Mouse (Mus musculus): Measurements from ENCODE around the gene Ifit1bl2. TPM values are rescaled to one million over a fixed set of nuclear protein-coding genes. Genes with fewer than 3 reads are reported as not detected.
"Not testable (repeated sequence)": the region's sequence is repeated elsewhere in the genome, so short reads cannot be mapped to it uniquely, and the experiment has no call there.

The Ifit1bl2 gene
- polyA plus RNA-seq, 1 experiment: 0.44 TPM

DNA sequence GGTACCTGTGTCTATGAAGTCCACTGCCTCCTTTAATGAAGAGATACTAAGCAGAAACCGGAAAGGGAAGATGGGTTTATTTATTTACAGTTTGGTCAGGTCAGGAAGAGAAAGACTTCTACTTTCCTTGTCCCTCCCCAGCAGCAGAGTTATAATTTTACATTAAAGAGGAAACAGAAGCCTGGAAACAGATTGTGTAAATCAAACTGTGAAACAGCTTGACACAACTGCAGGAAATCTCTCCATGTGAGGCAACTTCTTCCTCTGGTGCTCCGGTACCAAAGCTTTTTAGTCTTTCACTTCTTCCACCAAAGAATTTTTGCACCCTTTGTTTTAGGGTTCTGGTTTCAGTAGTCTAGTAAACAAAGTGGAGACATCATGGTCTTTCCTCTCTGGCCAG lies 7.1 kb downstream of the Ifit1bl2 start:
- no peak overlapping the region for H3K4me3 ChIP-seq (ENCODE audit: insufficient read depth, low read depth, low read length)
- no peaks in the 10 kb centered on the region for H3K4me1 ChIP-seq (ENCODE audit: control insufficient read depth, insufficient read depth, insufficient read length, low read length)
- no peak overlapping the region for H3K27ac ChIP-seq (replicated peaks; ENCODE audit: low read depth, low read length)

DNA sequence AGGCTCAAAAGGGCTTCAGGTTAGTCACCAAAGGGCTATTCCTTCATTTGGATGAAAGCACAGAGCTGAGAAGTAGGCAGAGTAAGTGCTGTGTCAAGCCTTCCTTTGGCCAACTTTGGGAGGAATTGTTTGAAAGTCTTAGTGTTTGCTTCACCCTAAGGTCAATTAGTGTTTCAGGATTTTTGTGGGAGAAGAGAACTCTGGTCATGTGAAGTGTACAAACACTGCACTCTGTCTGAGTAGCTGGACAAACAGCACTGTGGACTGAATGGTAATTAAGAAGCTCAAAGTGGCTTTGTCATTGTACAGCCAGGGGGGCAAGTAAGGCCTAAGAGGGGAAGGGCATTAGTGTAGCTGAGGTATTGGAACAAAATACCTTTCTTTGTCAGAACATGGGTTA lies 9.1 kb downstream of the Ifit1bl2 start:
- no peaks in the 10 kb centered on the region for H3K4me1 ChIP-seq (ENCODE audit: control insufficient read depth, insufficient read depth, insufficient read length, low read length)
- H3K4me3 ChIP-seq (ENCODE audit: insufficient read depth, low read depth, low read length): no peak overlapping the region
- H3K27ac ChIP-seq (replicated peaks; ENCODE audit: low read depth, low read length): no peak overlapping the region

DNA sequence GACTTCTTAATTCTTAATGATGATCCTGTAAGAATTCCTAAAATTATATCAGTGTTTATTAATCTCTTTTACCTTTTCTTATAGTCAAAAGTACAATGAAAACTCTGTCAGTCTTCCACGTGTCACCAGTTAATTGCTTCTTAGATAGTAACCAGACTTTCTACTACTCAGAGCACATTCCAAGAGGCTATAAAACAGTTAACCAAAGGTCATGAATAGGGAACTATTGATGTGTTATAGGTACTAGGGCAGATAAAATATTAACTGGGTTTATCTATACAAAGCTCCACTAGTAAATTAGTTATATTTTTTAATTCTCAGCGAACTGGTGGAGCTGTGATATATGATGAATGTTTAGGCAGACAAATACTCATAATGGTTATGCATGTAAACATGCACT lies 13.0 kb downstream of the Ifit1bl2 start:
- Histone ChIP-seq H3K4me1 (ENCODE audit: control insufficient read depth, insufficient read depth, insufficient read length, low read length) (no peaks in the 10 kb centered on the region), H3K27ac (replicated peaks; ENCODE audit: low read depth, low read length) (no peak overlapping the region), H3K4me3 (ENCODE audit: insufficient read depth, low read depth, low read length) (no peak overlapping the region)

DNA sequence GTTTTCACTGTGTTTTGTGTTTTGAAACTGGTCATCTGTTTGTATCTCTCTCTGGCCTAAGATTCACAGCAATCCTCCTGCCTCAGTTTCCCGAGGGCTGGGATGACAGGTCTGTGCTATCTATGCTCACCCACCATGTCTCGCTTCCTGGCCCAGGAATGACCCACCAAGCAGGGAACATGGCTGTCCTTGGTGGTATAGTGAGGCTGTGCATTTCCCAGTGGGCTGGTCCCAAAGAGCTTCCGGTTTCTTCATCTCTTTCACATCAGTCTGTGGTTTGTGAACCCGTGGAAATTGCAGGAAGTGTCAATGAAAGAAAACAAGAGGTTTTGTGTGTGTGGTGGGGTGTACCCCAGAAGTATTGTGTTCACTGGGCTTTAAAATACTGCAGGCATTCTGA lies 15.9 kb downstream of the Ifit1bl2 start:
- Histone ChIP-seq H3K27ac (replicated peaks; ENCODE audit: low read depth, low read length) (no peak overlapping the region), H3K4me1 (ENCODE audit: control insufficient read depth, insufficient read depth, insufficient read length, low read length) (no peaks in the 10 kb centered on the region), H3K4me3 (ENCODE audit: insufficient read depth, low read depth, low read length) (no peak overlapping the region)

DNA sequence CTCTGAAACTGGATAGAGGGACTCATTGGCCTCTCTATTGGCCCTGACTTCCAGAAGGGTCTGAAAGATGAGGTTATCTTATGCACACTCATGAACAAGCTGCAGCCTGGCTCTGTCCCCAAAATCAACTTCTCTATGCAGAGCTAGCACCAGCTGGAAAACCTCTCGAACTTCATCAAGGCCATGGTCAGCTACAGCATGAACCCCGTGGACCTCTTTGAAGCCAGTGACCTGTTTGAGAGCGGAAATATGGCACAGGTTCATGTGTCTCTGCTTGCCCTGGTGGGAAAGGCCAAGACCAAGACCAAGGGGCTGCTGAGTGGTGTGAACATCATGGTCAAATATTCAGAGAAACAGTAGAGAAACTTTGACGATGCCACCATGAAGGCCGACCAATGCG lies 16.8 kb downstream of the Ifit1bl2 start:
- Histone ChIP-seq H3K4me1 (ENCODE audit: control insufficient read depth, insufficient read depth, insufficient read length, low read length) (no peaks in the 10 kb centered on the region), H3K4me3 (ENCODE audit: insufficient read depth, low read depth, low read length) (no peak overlapping the region), H3K27ac (replicated peaks; ENCODE audit: low read depth, low read length) (no peak overlapping the region)

DNA sequence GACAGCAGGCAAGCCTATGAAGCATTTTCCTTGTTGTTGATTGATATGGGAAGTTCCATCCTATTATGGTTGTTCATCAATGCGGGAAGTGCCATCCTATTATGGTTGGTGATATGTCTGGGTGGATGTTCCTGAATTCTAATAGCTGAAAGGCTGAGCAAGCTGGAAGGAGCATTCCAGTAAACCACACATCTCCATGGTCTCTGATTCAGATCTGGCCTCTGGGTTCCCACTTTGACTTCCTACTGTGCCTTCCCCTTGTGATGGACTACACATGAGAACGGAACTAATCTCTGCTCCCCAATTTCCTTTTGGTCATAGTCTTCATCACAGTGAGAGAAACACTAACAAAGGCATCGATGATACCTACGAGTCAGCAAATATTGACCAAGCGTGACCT lies 19.7 kb downstream of the Ifit1bl2 start:
- H3K4me3 ChIP-seq (ENCODE audit: insufficient read depth, low read depth, low read length): no peak overlapping the region
- no peak overlapping the region for H3K27ac ChIP-seq (replicated peaks; ENCODE audit: low read depth, low read length)
- no peaks in the 10 kb centered on the region for H3K4me1 ChIP-seq (ENCODE audit: control insufficient read depth, insufficient read depth, insufficient read length, low read length)

DNA sequence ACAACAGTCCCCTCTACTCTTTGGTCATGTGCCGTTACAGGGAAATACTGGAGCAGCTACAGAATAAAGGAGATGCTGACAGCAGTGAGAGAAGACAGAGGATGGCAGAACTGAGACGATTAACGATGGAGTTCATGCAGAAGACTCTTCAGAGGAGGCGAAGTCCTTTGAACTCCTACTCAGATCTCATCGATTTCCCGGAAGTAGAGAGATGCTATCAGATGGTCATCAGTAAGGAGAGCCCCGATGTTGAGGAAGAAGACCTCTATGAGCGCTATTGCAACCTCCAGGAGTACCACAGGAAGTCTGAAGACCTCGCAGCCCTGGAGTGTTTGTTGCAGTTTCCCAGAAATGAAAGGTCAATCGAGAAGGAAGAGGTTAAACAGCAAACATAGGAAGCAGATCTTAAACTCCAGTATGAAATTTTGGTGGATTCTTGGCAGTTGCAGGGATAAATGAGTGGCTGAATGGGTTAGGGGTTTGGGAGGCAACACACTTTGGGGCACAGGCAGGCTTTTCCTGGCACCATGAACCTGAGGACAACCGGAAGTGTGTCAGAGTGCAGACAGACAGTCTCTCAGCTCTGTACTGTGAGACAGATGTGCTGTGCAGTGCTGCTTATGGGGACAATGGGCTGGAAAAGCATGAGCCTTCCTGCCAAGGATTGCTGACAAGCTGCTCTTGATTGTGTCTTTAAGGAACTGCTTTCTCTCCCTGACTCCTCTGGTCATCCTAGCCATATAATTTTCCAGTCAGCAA lies 28.1 kb downstream of the Ifit1bl2 start:
- H3K4me1 ChIP-seq (ENCODE audit: control insufficient read depth, insufficient read depth, insufficient read length, low read length); H3K4me3 ChIP-seq (ENCODE audit: insufficient read depth, low read depth, low read length); H3K27ac ChIP-seq (replicated peaks; ENCODE audit: low read depth, low read length): not testable (repeated sequence)

DNA sequence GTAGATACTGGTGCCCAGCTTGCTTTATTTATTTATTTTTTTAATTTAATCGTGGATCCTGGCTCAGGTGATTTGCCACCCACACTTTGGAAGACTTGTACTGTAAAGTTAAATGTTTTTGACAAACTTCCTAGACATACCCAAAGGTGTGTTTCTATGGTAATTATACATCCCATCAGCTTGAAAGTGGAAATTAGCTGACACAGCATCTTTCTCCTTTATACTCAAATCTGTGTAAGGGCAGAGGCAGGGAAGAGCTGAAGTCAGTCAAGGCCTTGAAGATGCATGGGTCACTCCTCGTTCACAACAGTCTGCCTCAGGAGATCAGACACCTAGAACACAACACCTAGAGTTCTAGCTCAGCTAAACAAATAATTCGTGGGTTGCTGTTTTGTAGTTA lies 30.4 kb downstream of the Ifit1bl2 start:
- not testable (repeated sequence) for H3K4me3 ChIP-seq (ENCODE audit: insufficient read depth, low read depth, low read length); H3K27ac ChIP-seq (replicated peaks; ENCODE audit: low read depth, low read length); H3K4me1 ChIP-seq (ENCODE audit: control insufficient read depth, insufficient read depth, insufficient read length, low read length)

DNA sequence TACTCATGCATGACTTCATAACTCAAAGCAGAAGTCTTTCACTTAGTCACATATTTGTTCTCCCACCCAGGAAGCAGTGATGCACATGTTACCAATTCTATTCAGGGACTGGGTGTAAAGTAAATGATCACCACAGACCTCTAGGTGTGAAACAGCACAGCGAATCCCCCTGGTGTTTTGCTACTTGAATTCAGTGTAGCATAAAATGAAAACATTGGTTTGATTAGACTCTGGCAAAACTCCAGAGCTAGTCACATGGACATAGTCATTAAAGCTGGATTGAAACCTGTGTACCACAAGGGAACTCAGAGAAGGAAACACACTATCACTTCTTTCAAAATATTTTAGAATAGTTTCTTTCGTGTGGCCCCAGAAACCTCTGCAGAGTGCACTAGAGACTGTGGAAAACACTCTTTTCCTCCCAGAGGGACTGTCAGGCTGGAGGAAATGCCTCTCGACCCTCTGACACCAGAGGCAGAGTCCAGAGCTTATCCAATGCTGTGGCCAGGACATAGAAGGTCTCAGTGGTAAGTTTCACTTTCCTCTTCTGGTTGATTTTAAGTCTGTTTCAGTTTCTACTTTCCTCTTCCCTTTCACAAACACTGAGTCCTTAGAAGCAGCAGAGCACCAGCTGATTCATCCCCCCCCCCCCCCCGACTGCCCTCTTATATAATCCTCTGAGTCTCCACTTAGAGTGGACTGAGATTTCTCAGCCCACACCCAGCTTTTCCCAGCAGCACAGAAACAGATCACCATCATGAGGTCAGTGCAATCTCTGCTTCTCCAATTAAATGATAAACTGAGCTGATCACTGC lies 33.1 kb downstream of the Ifit1bl2 start, which contains the start of gene Ifit3b:
Gene Ifit3b (plus strand): TSS at position 734 of the 815 bp plus-strand sequence.
- Histone ChIP-seq H3K4me3 (ENCODE audit: insufficient read depth, low read depth, low read length) (peak within 1 kb of the TSS; percentile 52), H3K27ac (replicated peaks; ENCODE audit: low read depth, low read length) (peak within 1 kb of the TSS; percentile 86)
- H3K4me1 ChIP-seq (ENCODE audit: control insufficient read depth, insufficient read depth, insufficient read length, low read length): not testable (repeated sequence)

DNA sequence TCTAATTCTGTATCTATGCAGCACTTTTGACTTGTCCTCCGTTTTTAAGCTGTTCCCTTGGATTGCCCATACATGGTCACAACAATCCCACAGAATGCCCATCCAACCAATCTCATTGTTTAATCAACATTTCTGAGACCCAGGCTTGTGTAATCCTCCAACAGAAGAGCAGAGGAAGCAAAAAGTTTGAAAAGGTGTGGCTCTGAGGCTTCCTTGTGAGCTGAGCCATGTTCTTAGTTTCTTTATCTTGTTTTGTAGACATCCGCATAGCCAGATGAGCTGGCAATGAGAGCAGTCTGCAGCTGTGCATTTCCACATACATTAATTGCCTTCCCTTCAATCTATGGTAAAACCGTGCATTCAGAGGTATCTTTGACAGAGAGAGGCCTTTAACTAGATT lies 35.1 kb downstream of the Ifit1bl2 start:
- no peak overlapping the region for H3K4me3 ChIP-seq (ENCODE audit: insufficient read depth, low read depth, low read length)
- no peaks in the 10 kb centered on the region; the same call in 1 of the 2 replicates for H3K4me1 ChIP-seq (ENCODE audit: control insufficient read depth, insufficient read depth, insufficient read length, low read length)
- no peak overlapping the region for H3K27ac ChIP-seq (replicated peaks; ENCODE audit: low read depth, low read length)

DNA sequence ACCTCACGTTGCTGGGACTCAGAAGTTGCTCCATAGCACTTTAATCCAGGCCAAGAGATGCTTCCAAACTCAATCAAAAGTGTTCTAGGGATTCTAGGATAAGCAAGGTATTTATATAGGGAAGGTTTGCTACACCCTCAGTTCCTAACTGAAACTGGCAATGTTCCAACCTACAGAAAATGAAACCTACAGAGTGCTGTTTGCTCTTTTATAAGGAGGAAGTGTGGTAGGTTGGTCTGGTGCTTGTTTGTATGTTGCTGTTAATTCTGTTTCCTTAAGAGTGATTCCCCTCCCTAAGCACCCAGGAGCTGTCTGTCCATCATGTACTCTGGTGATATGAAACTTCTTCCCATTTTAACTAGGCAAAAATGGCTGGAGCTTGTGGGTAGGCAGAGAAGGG lies 38.7 kb downstream of the Ifit1bl2 start, which contains the start of gene Ifit1bl1:
Gene Ifit1bl1 (minus strand): TSS at position 69 of the 400 bp plus-strand sequence.
- H3K4me3 ChIP-seq (ENCODE audit: insufficient read depth, low read depth, low read length); H3K4me1 ChIP-seq (ENCODE audit: control insufficient read depth, insufficient read depth, insufficient read length, low read length); H3K27ac ChIP-seq (replicated peaks; ENCODE audit: low read depth, low read length): not testable (repeated sequence)

DNA sequence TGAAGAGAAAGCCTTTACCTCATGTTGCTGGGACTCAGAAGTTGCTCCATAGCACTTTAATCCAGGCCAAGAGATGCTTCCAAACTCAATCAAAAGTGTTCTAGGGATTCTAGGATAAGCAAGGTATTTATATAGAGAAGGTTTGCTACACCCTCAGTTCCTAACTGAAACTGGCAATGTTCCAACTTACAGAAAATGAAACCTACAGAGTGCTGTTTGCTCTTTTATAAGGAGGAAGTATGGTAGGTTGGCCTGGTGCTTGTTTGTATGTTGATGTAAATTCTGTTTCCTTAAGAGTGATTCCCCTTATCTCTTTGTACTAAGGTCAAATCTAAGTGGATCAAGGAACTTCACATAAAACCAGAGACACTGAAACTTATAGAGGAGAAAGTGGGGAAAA lies 41.3 kb downstream of the Ifit1bl2 start:
- not testable (repeated sequence) for H3K27ac ChIP-seq (replicated peaks; ENCODE audit: low read depth, low read length); H3K4me1 ChIP-seq (ENCODE audit: control insufficient read depth, insufficient read depth, insufficient read length, low read length); H3K4me3 ChIP-seq (ENCODE audit: insufficient read depth, low read depth, low read length)

DNA sequence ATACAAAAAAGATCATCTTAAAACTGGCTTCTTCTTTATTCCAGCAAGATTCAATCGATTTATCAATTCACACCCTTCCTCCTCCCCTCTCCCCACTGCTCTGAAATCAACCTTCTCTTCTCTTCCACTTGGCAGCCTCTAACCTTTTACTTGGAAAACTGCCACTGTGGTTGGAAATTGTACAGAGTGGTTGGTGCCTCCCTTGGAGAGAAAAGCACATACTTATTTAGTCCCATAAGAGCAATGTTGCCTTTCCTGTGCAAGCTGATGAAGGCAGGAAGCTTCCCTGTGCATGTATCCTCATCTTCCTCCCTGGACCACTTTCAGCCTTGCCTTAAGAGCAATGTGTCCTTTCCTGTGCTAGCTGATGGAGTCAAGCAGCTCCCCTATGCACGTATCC lies 42.2 kb downstream of the Ifit1bl2 start:
- Histone ChIP-seq H3K27ac (replicated peaks; ENCODE audit: low read depth, low read length) (no peak overlapping the region), H3K4me1 (ENCODE audit: control insufficient read depth, insufficient read depth, insufficient read length, low read length) (peaks cover 2% of the 10 kb centered on the region; the same call in 1 of the 2 replicates), H3K4me3 (ENCODE audit: insufficient read depth, low read depth, low read length) (no peak overlapping the region)

DNA sequence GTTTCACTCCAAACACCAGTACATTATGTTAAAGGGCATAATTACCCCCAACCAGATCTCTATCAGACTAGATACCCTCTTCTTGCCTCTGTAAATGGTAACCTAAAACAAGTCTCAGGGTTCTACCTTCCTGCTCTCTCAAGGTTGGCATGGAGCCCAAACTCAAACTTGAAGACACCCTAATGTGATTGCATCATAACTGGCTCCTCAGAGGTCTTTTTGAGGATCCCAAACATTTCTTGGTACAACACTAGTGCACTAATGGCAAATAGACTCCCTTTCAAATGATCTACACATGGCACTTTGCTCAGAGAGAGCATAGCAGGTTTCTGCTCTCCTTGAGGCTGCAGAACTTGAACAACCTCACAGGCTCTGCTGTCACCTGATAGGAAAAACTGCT lies 43.7 kb downstream of the Ifit1bl2 start:
- Histone ChIP-seq H3K27ac (replicated peaks; ENCODE audit: low read depth, low read length) (no peak overlapping the region), H3K4me1 (ENCODE audit: control insufficient read depth, insufficient read depth, insufficient read length, low read length) (peaks cover 2% of the 10 kb centered on the region; the same call in 1 of the 2 replicates), H3K4me3 (ENCODE audit: insufficient read depth, low read depth, low read length) (no peak overlapping the region)

DNA sequence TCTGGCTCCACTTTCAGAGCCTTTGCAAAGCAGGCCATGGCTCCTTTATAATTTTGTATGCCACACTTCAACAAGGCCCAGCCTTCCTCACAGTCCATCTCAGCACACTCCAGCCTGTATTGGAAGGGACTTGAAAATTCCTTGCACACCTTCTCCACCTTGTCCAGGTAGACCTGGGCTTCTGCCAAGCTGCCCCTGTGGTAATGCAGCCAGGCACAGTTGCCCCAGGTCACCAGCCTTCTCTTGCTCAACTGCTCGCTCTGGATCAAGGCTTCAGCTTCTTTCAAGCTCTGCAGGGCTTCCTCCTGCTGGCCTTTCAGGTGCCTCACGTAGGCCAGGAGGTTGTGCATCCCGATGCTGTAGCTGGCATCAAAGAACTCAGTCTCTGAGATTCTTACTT lies 46.0 kb downstream of the Ifit1bl2 start:
- not testable (repeated sequence) for H3K4me1 ChIP-seq (ENCODE audit: control insufficient read depth, insufficient read depth, insufficient read length, low read length); H3K27ac ChIP-seq (replicated peaks; ENCODE audit: low read depth, low read length)

DNA sequence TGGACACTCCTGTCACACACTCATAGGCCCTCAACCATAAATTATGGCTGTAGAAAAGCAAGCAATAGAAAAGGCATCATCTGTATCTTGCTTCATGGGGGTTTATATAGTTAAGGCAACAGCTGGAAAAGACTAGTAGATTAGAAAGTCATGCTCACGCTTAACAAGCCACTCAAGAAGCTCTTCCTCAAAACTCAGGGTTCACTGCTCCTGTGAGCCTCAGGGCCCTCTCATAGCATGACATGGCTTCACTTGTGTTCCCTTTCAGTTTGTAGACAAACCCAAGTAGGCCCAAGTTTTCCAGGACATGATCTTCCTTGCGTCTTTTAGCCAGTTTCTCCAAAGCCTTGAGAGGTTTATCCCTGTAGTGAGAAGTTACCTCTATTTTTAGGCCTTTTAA lies 47.1 kb downstream of the Ifit1bl2 start:
- no peak overlapping the region for H3K4me3 ChIP-seq (ENCODE audit: insufficient read depth, low read depth, low read length)
- H3K4me1 ChIP-seq (ENCODE audit: control insufficient read depth, insufficient read depth, insufficient read length, low read length): peaks cover under 1% of the 10 kb centered on the region; the same call in 1 of the 2 replicates
- H3K27ac ChIP-seq (replicated peaks; ENCODE audit: low read depth, low read length): no peak overlapping the region

More for the DNA sequence above, 46.0 kb downstream of the Ifit1bl2 start:
- H3K4me3 ChIP-seq (ENCODE audit: insufficient read depth, low read depth, low read length): not testable (repeated sequence)
